Comparison of ENCODE assay signal across 15 mouse cellular contexts in genomic region chr14:27695781-27696180, GRCm38 (mm10).
DNase-seq lines count a peak whose midpoint lies in the region; ATAC-seq lines count a peak whose summit lies in the region.
"Had no signal": no experiment of that assay in that cellular context is flagged by ENCODE, and none has a peak within 500 bp of the region (broad histone marks: within the 10 kb centered on the region; RNA-seq: fewer than 3 reads in every experiment).

No protein-coding gene starts in this region.

- peak; percentile 39 for DNase-seq in hindbrain, embryonic 14.5 days (ENCODE audit: low spot score)
- DNase-seq in hindbrain, embryonic 11.5 days (ENCODE audit: low spot score) = no peak
- DNase-seq in right cerebral cortex, postnatal 10 days (ENCODE audit: low spot score in 2 of 2) = peak; percentile 47 to 55
- no peak for DNase-seq in right cerebral cortex, adult 2 months (ENCODE audit: low spot score in 2 of 2)
- DNase-seq in cerebellum, postnatal 10 days = peak; percentile 98
- DNase-seq in limb, embryonic 10.5 days (ENCODE audit: low spot score) = no peak
- DNase-seq: adrenal gland, postnatal 14 days; heart, adult 11 months; lung, adult 2 months had no signal

- H3K9me3 ChIP-seq in hindbrain, embryonic 14.5 days (ENCODE audit: control insufficient read depth, low read length) = no peaks in the 10 kb centered on the region
- H3K9me3 ChIP-seq in hindbrain, embryonic 11.5 days (ENCODE audit: control insufficient read depth, low read length) = no peaks in the 10 kb centered on the region
- H3K9me3 ChIP-seq in limb, embryonic 10.5 days (replicated peaks) = no peaks in the 10 kb centered on the region
- H3K9me3 ChIP-seq: limb, embryonic 15.5 days; neural tube, embryonic 13.5 days had no signal

- no peak overlapping the region for H3K4me3 ChIP-seq in hindbrain, embryonic 14.5 days (replicated peaks; ENCODE audit: low read length)
- no peak overlapping the region for H3K4me3 ChIP-seq in hindbrain, embryonic 11.5 days (ENCODE audit: low read depth, low read length)
- no peak overlapping the region for H3K4me3 ChIP-seq in limb, embryonic 10.5 days
- H3K4me3 ChIP-seq: limb, embryonic 15.5 days; neural tube, embryonic 13.5 days had no signal

- no peaks in the 10 kb centered on the region for H3K27me3 ChIP-seq in hindbrain, embryonic 14.5 days (ENCODE audit: control insufficient read depth, insufficient read depth, low read length)
- no peaks in the 10 kb centered on the region for H3K27me3 ChIP-seq in hindbrain, embryonic 11.5 days (ENCODE audit: control insufficient read depth, insufficient read depth, low read length)
- H3K27me3 ChIP-seq in limb, embryonic 10.5 days (ENCODE audit: low read depth, poor library complexity, severe bottlenecking) = no peaks in the 10 kb centered on the region
- H3K27me3 ChIP-seq: limb, embryonic 15.5 days; neural tube, embryonic 13.5 days had no signal

- no peak for ATAC-seq in hindbrain, embryonic 14.5 days (ENCODE audit: low FRiP score)
- no peak for ATAC-seq in hindbrain, embryonic 11.5 days (ENCODE audit: low FRiP score)
- ATAC-seq in erythroblast, adult 5-6 weeks (replicated peaks; ENCODE audit: low FRiP score, poor library complexity, severe bottlenecking) = no peak
- ATAC-seq: midbrain, embryonic 16.5 days had no signal

- no peak overlapping the region for H3K9ac ChIP-seq in hindbrain, embryonic 14.5 days
- H3K9ac ChIP-seq in hindbrain, embryonic 11.5 days (ENCODE audit: low read depth, low read length) = no peak overlapping the region
- H3K9ac ChIP-seq: limb, embryonic 15.5 days; neural tube, embryonic 13.5 days had no signal

- no peak overlapping the region for H3K27ac ChIP-seq in hindbrain, embryonic 14.5 days
- no peak overlapping the region for H3K27ac ChIP-seq in hindbrain, embryonic 11.5 days (ENCODE audit: low read depth, low read length)
- no peak overlapping the region for H3K27ac ChIP-seq in limb, embryonic 10.5 days
- H3K27ac ChIP-seq: limb, embryonic 15.5 days; macrophage; neural tube, embryonic 13.5 days had no signal

- H3K4me1 ChIP-seq in hindbrain, embryonic 14.5 days (replicated peaks; ENCODE audit: control insufficient read depth, insufficient read depth, low read length) = no peaks in the 10 kb centered on the region
- no peaks in the 10 kb centered on the region for H3K4me1 ChIP-seq in hindbrain, embryonic 11.5 days (replicated peaks; ENCODE audit: control insufficient read depth, insufficient read depth, low read length)
- H3K4me1 ChIP-seq in limb, embryonic 10.5 days = no peaks in the 10 kb centered on the region
- H3K4me1 ChIP-seq: limb, embryonic 15.5 days had no signal

- 77% methylated on average over 7 of the region's 7 CpGs for WGBS in hindbrain, embryonic 14.5 days
- 96% methylated on average over 7 of the region's 7 CpGs for WGBS in hindbrain, embryonic 11.5 days
- WGBS in limb, embryonic 10.5 days = 93% methylated on average over 7 of the region's 7 CpGs

- H3K4me2 ChIP-seq in hindbrain, embryonic 14.5 days (replicated peaks) = no peak overlapping the region
- H3K4me2 ChIP-seq in hindbrain, embryonic 11.5 days (replicated peaks; ENCODE audit: low read depth, low read length) = no peak overlapping the region
- H3K4me2 ChIP-seq: limb, embryonic 15.5 days; neural tube, embryonic 13.5 days had no signal

- no peaks in the 10 kb centered on the region for H3K36me3 ChIP-seq in hindbrain, embryonic 14.5 days (replicated peaks; ENCODE audit: control insufficient read depth, insufficient read depth)
- no peaks in the 10 kb centered on the region for H3K36me3 ChIP-seq in hindbrain, embryonic 11.5 days (ENCODE audit: control insufficient read depth, insufficient read depth, low read length)
- no peaks in the 10 kb centered on the region for H3K36me3 ChIP-seq in limb, embryonic 10.5 days
- H3K36me3 ChIP-seq: G1E; limb, embryonic 15.5 days; neural tube, embryonic 13.5 days had no signal

Comparison
In these comparisons a context has a peak if more than half of its experiments do, and no peak if none do; other contexts are left out.
1. DNase-seq: peak in hindbrain, embryonic 14.5 days (single experiment), right cerebral cortex, postnatal 10 days (2 of 2) and cerebellum, postnatal 10 days (2 of 2); none in hindbrain, embryonic 11.5 days (single experiment), right cerebral cortex, adult 2 months (0 of 2) and limb, embryonic 10.5 days (single experiment).